Mouse (Mus musculus) testis, adult 2 months (tissue): Measurements from ENCODE around the gene Kri1. TPM values are rescaled to one million over a fixed set of nuclear protein-coding genes. Genes with fewer than 3 reads are reported as not detected.
A peak's percentile ranks its signal among the peaks of the same experiment; 100 is the strongest.

Experiments used
- H3K27ac ChIP-seq: fragments of 200-500 bp; 2 replicates; pipeline ENCODE4 v1.5.1; 2012; ENCODE audit warnings: low read depth, low read length; ENCODE audit not compliant: control insufficient read depth, insufficient read depth
- H3K27me3 ChIP-seq: fragments of 200-500 bp; 2 replicates; pipeline ENCODE4 v1.6.1; 2012; ENCODE audit warnings: mild to moderate bottlenecking, low read length, moderate library complexity; ENCODE audit not compliant: control insufficient read depth, insufficient read depth
- H3K36me3 ChIP-seq: fragments of 200-500 bp; 2 replicates; pipeline ENCODE4 v1.6.1; 2012; ENCODE audit warnings: mild to moderate bottlenecking, low read length; ENCODE audit not compliant: control insufficient read depth, insufficient read depth
- H3K4me1 ChIP-seq: fragments of 200-500 bp; 2 replicates; pipeline ENCODE4 v1.6.1; 2012; ENCODE audit warnings: low read length; ENCODE audit not compliant: control insufficient read depth, insufficient read depth
- H3K4me3 ChIP-seq: fragments of 200-500 bp; 2 replicates; pipeline ENCODE4 v1.5.1; 2012; ENCODE audit warnings: low read depth, mild to moderate bottlenecking, low read length, moderate library complexity, mixed read lengths; ENCODE audit not compliant: control insufficient read depth
- CTCF ChIP-seq: fragments of 200-500 bp; IDR thresholded peaks from 2 replicates; pipeline ENCODE4 v1.5.1; 2012; ENCODE audit warnings: low read depth, mild to moderate bottlenecking, inconsistent platforms, low read length, moderate library complexity; ENCODE audit not compliant: control insufficient read depth, insufficient read depth, insufficient replicate concordance
- POLR2A ChIP-seq: fragments of 200-500 bp; IDR thresholded peaks from 2 replicates; pipeline ENCODE4 v1.6.1; 2012; ENCODE audit warnings: low read depth, mild to moderate bottlenecking, inconsistent platforms, low read length, moderate library complexity; ENCODE audit not compliant: control insufficient read depth
- polyA plus RNA-seq: library from polyadenylated mRNA; depleted of rRNA; stranded (reverse); fragments of >200 nt; gene quantifications from 2 replicates; pipeline ENCODE4 v1.2.3, GENCODE M21; 2012

The Kri1 gene
- polyA plus RNA-seq, 1 experiment = 35.0 TPM

DNA sequence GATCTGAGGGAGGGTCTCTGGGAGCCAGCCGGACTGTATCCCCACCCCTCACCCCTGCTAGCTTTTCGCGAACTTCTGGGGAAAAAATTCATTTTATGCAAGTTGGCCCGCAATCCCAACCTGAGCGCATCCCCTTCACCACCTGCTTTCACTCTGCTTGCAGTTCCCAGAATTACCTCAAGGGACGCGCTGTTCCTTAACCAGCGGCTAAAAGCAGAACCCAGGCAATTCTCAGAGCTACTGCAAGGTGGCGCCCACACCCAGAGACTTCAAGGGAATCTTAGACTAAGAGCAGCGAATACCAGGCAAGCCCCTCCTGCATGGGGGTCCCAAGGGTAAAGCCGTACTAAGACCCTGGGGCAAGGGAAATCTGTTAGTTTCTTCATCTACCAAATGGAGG, 46.4 kb downstream of the Kri1 start:
- TF ChIP-seq POLR2A (no peak), CTCF (peak; percentile 94)
- Histone ChIP-seq H3K4me3 (no peak overlapping the region), H3K27ac (no peak overlapping the region), H3K4me1 (peaks cover 25% of the 10 kb centered on the region), H3K36me3 (no peaks in the 10 kb centered on the region), H3K27me3 (no peaks in the 10 kb centered on the region)

DNA sequence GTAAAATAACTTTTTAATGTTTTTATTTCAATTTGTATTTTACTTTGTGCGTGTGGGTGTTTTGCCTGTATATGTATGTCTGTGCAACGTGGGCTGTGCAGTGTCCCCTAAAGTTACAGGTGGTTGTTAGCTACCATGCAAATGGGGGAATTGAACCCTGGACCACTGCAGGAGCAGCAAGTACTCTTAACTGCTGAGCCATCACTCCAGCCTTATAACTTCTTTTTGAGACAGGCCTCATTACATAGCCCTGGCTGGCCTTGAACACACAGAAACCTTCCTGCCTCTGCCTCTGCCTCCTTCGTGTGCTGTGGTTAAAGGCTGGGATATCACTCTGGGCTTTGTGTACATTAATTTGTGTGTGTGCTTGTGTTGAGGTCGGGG, 48.3 kb downstream of the Kri1 start:
- no peaks in the 10 kb centered on the region for H3K36me3 ChIP-seq
- H3K27me3 ChIP-seq = no peaks in the 10 kb centered on the region
- no peak overlapping the region for H3K27ac ChIP-seq
- no peak for TF ChIP-seq CTCF
- no peak for TF ChIP-seq POLR2A
- H3K4me3 ChIP-seq = peak overlapping the region; percentile 90
- H3K4me1 ChIP-seq = peaks cover 24% of the 10 kb centered on the region

DNA sequence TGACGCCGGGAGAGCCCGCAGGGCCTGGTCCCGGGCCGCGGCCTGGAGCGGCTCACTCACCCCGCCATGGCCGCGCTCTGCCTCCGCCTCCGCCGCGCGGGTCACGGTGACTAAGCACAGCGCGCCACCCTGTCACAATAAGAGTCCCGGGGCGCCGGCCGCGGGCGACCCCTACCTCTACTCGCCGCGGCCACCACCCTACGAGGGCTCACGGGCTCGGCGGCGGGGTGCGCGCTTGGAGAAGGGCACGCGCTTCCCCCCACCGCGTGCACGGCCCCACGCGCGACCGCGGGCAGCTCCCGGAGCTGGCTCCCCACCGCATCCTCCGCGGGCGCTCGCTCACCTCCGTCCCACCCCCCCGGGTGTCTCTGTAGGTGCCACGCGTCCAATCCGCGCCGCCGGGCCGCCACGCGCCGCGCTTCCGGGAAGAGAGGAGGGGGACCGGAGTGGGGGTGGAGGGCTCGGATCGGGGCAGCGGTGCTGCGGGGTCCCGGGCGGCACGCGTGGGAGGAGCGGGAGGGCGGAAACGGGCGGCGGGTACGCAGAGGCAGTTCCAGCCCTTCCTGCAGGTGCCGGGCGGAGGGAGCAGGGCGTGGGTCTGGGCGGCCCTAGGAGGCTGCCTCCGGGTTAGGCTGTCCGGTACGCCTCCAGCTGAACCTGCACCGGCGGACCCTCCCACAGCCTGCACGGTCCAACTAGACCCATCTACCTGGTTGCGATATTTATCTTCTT, 48.9 kb downstream of the Kri1 start, which contains the start of gene Keap1:
Keap1 (minus strand) TSS at position 629 of the 732 bp plus-strand sequence.
- Histone ChIP-seq H3K4me1 (peaks cover 18% of the 10 kb centered on the region), H3K4me3 (peak within 1 kb of the TSS; percentile 90), H3K36me3 (no peaks in the 10 kb centered on the region), H3K27me3 (no peaks in the 10 kb centered on the region), H3K27ac (peak within 1 kb of the TSS; percentile 81)
- TF ChIP-seq POLR2A = peak; percentile 57
- TF ChIP-seq CTCF = no peak

DNA sequence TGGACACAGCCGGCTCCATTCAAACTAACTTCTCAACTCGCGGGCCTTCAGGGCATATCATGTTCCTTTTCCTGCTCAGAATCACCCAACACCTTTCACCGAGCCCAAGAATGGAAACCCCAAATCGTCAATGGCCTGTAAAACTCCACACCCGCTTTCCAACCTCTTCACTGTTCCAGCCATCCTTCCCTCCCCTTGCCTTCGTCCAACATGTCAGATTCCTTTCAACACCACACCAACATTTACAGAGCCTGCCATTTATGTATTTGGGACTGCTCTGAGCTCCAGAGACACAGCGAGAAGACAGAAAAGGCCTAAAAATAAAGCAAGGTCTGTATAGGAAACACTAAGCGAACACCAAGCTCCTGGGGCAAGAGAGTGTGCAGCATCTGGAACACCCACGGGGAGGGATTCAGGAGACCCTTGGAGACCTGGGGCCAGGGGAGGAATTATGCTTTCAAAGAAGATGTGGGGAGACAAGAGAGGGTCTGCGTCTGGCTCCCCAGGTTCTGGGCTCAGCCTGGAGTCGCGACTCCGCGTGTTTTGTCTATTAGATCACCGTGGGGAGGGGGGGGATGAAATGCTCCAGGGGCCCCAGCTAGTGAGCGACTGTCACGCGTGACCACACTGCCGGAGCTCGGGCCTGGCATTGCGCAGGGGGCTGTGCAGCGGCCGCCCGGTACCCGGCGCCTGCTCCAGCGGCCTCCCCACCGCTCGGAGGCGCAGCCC, 49.6 kb downstream of the Kri1 start:
- no peaks in the 10 kb centered on the region for H3K36me3 ChIP-seq
- H3K4me1 ChIP-seq = peaks cover 17% of the 10 kb centered on the region
- peak overlapping the region; percentile 81 for H3K27ac ChIP-seq
- TF ChIP-seq CTCF (no peak), POLR2A (no peak)
- no peaks in the 10 kb centered on the region for H3K27me3 ChIP-seq
- peak overlapping the region; percentile 90 for H3K4me3 ChIP-seq

DNA sequence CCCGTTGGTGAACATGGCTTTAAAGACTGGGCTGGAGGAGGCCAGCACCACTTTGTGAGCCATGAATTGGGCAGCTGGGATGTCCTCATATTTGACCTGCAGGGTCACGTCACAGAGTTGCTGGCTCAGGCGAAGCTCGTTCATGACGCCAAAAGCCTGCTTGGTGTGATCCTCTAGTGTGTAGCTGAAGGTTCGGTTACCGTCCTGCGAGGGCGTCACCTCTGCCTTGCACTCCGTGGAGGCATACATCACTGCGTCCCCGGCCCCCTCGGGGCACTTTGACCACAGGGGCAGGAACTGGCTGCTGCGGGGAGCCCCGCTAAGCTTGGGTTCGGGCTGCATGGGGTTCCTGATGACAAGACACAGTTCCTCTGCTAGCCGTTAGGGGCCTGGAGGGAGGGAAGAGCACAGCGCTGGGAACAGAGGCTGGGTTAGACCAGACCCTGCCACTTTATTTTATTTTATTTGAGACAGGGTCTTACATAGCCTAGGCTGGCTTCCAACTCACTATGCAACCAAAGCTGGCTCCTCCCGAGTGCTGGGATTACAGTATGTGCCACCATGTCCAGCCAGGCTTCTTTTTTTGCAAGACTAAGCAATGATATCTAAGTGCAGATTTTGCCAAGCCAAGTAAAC, 50.3 kb downstream of the Kri1 start:
- Histone ChIP-seq H3K27ac (no peak overlapping the region; the same call in 1 of the 2 replicates), H3K4me1 (peaks cover 18% of the 10 kb centered on the region), H3K36me3 (no peaks in the 10 kb centered on the region), H3K4me3 (peak overlapping the region; percentile 90), H3K27me3 (no peaks in the 10 kb centered on the region)
- no peak for TF ChIP-seq CTCF
- no peak for TF ChIP-seq POLR2A

DNA sequence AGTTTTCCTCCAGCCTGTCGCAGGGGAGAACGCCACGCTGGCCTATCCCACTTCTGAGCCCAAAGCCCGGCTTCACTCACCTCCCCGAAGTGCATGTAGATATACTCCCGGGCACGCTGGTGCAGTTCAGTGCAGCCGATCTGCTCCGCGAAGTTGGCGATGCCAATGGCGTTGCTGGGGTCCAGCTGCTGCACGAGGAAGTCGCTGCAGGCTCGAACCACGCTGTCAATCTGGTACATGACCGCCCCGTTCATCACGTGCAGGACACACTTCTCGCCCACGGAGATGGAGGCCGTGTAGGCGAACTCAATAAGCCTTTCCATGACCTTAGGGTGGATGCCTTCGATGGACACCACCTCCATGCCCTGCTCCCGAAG, 50.8 kb downstream of the Kri1 start:
- no peak overlapping the region for H3K27ac ChIP-seq
- H3K4me1 ChIP-seq = peaks cover 18% of the 10 kb centered on the region
- TF ChIP-seq POLR2A = no peak
- no peak for TF ChIP-seq CTCF
- peak overlapping the region; percentile 90 for H3K4me3 ChIP-seq
- H3K27me3 ChIP-seq = no peaks in the 10 kb centered on the region
- no peaks in the 10 kb centered on the region for H3K36me3 ChIP-seq

DNA sequence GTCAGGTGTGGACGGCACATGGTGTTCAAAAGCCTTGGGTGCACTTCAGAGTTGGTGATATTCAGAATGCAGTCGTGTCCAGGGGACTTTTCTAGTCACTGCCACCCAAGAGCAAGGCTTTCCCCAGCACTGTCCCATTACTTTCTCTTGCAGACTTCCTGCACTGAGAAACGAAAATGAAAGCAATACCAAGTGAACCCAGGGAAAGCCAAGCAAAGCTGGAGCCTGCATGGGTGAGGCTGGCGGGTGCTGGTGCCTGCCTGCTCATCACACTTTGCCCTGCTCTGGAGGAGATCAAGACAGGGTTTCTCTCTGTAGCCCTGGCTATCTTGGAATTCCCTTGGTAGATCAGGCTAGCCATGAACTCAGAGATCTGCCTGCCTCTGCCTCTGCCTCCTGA, 52.4 kb downstream of the Kri1 start:
- Histone ChIP-seq H3K36me3 (no peaks in the 10 kb centered on the region), H3K4me3 (peak overlapping the region; percentile 60), H3K27ac (no peak overlapping the region), H3K27me3 (no peaks in the 10 kb centered on the region), H3K4me1 (peaks cover 22% of the 10 kb centered on the region)
- TF ChIP-seq POLR2A (no peak), CTCF (no peak)
